Mouse (Mus musculus): ENCODE data around the gene March9. TPM values are rescaled to one million over a fixed set of nuclear protein-coding genes. Genes with fewer than 3 reads are reported as not detected.

March9 gene
- polyA plus RNA-seq, 1 experiment, result 5.4 TPM

- Histone ChIP-seq H3K4me3 (replicated peaks; ENCODE audit: extremely low read depth, low read depth, low read length) (no peak overlapping the region), H3K4me1 (ENCODE audit: control insufficient read depth, insufficient read depth, low read length) (0 out of 2 replicates have a peak, but pooled peaks cover 2% of the 10 kb centered on the region)
- TF ChIP-seq CTCF (IDR thresholded peaks at IDR 0.05; ENCODE audit: insufficient read depth, low read length) (no peak), POLR2A (IDR thresholded peaks at IDR 0.05; ENCODE audit: borderline replicate concordance, extremely low read depth, low read depth, low read length) (no peak)
- 85% methylated on average over 20 of the region's 20 CpGs for WGBS
- no peak for DNase-seq
These were observed 3.5 kb downstream of the March9 start for GRCm38 (mm10) chr10:127056490-127056889.

- WGBS, result 74% methylated on average over 8 of the region's 8 CpGs
- TF ChIP-seq CTCF (IDR thresholded peaks at IDR 0.05; ENCODE audit: insufficient read depth, low read length) (no peak), POLR2A (IDR thresholded peaks at IDR 0.05; ENCODE audit: borderline replicate concordance, extremely low read depth, low read depth, low read length) (no peak)
- no peak for DNase-seq
- Histone ChIP-seq H3K4me3 (replicated peaks; ENCODE audit: extremely low read depth, low read depth, low read length) (no peak overlapping the region), H3K4me1 (ENCODE audit: control insufficient read depth, insufficient read depth, low read length) (0 out of 2 replicates have a peak, but pooled peaks cover 1% of the 10 kb centered on the region)
These were observed 4.6 kb downstream of the March9 start for GRCm38 (mm10) chr10:127055406-127055805.

GRCm38 (mm10) chr10:127054646-127055045, 5.3 kb downstream of the March9 start:
- Histone ChIP-seq H3K4me3 (replicated peaks; ENCODE audit: extremely low read depth, low read depth, low read length) (no peak overlapping the region), H3K4me1 (ENCODE audit: control insufficient read depth, insufficient read depth, low read length) (no peaks in the 10 kb centered on the region)
- TF ChIP-seq POLR2A (IDR thresholded peaks at IDR 0.05; ENCODE audit: borderline replicate concordance, extremely low read depth, low read depth, low read length) (no peak), CTCF (IDR thresholded peaks at IDR 0.05; ENCODE audit: insufficient read depth, low read length) (no peak)
- DNase-seq, result no peak
- 72% methylated on average over 4 of the region's 4 CpGs for WGBS

- Histone ChIP-seq H3K4me1 (ENCODE audit: control insufficient read depth, insufficient read depth, low read length) (peaks cover 3% of the 10 kb centered on the region; the same call in 1 of the 2 replicates), H3K4me3 (replicated peaks; ENCODE audit: extremely low read depth, low read depth, low read length) (no peak overlapping the region)
- DNase-seq, result no peak
- WGBS, result 9% methylated on average over 10 of the region's 10 CpGs
- no peak for TF ChIP-seq POLR2A (IDR thresholded peaks at IDR 0.05; ENCODE audit: borderline replicate concordance, extremely low read depth, low read depth, low read length)
- no peak for TF ChIP-seq CTCF (IDR thresholded peaks at IDR 0.05; ENCODE audit: insufficient read depth, low read length)
These were observed 9.9 kb downstream of the March9 start for GRCm38 (mm10) chr10:127050119-127050474.

GRCm38 (mm10) chr10:127049395-127050118, 10.4 kb downstream of the March9 start:
- TF ChIP-seq CTCF (IDR thresholded peaks at IDR 0.05; ENCODE audit: insufficient read depth, low read length), result 0 out of 2 replicates have a peak, but pooled peaks have one; percentile 7
- no peak for TF ChIP-seq POLR2A (IDR thresholded peaks at IDR 0.05; ENCODE audit: borderline replicate concordance, extremely low read depth, low read depth, low read length)
- DNase-seq, result peak; percentile 17
- H3K4me1 ChIP-seq (ENCODE audit: control insufficient read depth, insufficient read depth, low read length), result peaks cover 3% of the 10 kb centered on the region; the same call in 1 of the 2 replicates
- H3K4me3 ChIP-seq (replicated peaks; ENCODE audit: extremely low read depth, low read depth, low read length), result no peak overlapping the region
- 3% methylated on average over 29 of the region's 29 CpGs for WGBS

GRCm38 (mm10) chr10:127048608-127049394, 11.2 kb downstream of the March9 start:
- TF ChIP-seq POLR2A (IDR thresholded peaks at IDR 0.05; ENCODE audit: borderline replicate concordance, extremely low read depth, low read depth, low read length) (no peak), CTCF (IDR thresholded peaks at IDR 0.05; ENCODE audit: insufficient read depth, low read length) (no peak)
- H3K4me3 ChIP-seq (replicated peaks; ENCODE audit: extremely low read depth, low read depth, low read length), result no peak overlapping the region
- peaks cover 3% of the 10 kb centered on the region; the same call in 1 of the 2 replicates for H3K4me1 ChIP-seq (ENCODE audit: control insufficient read depth, insufficient read depth, low read length)
- WGBS, result 6% methylated on average over 35 of the region's 35 CpGs
- no peak for DNase-seq

GRCm38 (mm10) chr10:127047954-127048353, 12.0 kb downstream of the March9 start, which contains the start of gene Cyp27b1:
Cyp27b1 (plus strand) TSS chr10:127048250.
- no peak for DNase-seq
- no peak for TF ChIP-seq CTCF (IDR thresholded peaks at IDR 0.05; ENCODE audit: insufficient read depth, low read length)
- TF ChIP-seq POLR2A (IDR thresholded peaks at IDR 0.05; ENCODE audit: borderline replicate concordance, extremely low read depth, low read depth, low read length), result no peak
- peaks cover 3% of the 10 kb centered on the region; the same call in 1 of the 2 replicates for H3K4me1 ChIP-seq (ENCODE audit: control insufficient read depth, insufficient read depth, low read length)
- no peak within 1 kb of the TSS for H3K4me3 ChIP-seq (replicated peaks; ENCODE audit: extremely low read depth, low read depth, low read length)
- 39% methylated on average over 5 of the region's 5 CpGs for WGBS

GRCm38 (mm10) chr10:127043187-127043586, 16.8 kb downstream of the March9 start:
- Histone ChIP-seq H3K4me1 (ENCODE audit: control insufficient read depth, insufficient read depth, low read length) (0 out of 2 replicates have a peak, but pooled peaks cover 3% of the 10 kb centered on the region), H3K4me3 (replicated peaks; ENCODE audit: extremely low read depth, low read depth, low read length) (no peak overlapping the region)
- DNase-seq, result no peak
- WGBS, result 89% methylated on average over 6 of the region's 6 CpGs
- no peak for TF ChIP-seq POLR2A (IDR thresholded peaks at IDR 0.05; ENCODE audit: borderline replicate concordance, extremely low read depth, low read depth, low read length)
- TF ChIP-seq CTCF (IDR thresholded peaks at IDR 0.05; ENCODE audit: insufficient read depth, low read length), result no peak

- Histone ChIP-seq H3K4me1 (ENCODE audit: control insufficient read depth, insufficient read depth, low read length) (0 out of 2 replicates have a peak, but pooled peaks cover 3% of the 10 kb centered on the region), H3K4me3 (replicated peaks; ENCODE audit: extremely low read depth, low read depth, low read length) (no peak overlapping the region)
- 7% methylated on average over 5 of the region's 5 CpGs for WGBS
- DNase-seq, result no peak
- TF ChIP-seq POLR2A (IDR thresholded peaks at IDR 0.05; ENCODE audit: borderline replicate concordance, extremely low read depth, low read depth, low read length) (no peak), CTCF (IDR thresholded peaks at IDR 0.05; ENCODE audit: insufficient read depth, low read length) (no peak)
These were observed 17.4 kb downstream of the March9 start for GRCm38 (mm10) chr10:127042468-127043115.
